Mouse (Mus musculus) heart, adult 11 months (tissue): ENCODE data around the gene Fnbp4.
A peak's percentile ranks its signal among the peaks of the same experiment; 100 is the strongest.

Source experiments
- DNase-seq: peaks from one replicate; pipeline ENCODE4 v3.0.0; 2022

The Fnbp4 gene

GRCm38 (mm10) chr2:90745053-90745678, at the start of gene Fnbp4:
Gene Fnbp4 (plus strand): TSS chr2:90745370.
- DNase-seq = peak; percentile 100

- DNase-seq = no peak
Observed at GRCm38 (mm10) chr2:90700943-90701342, 44.2 kb upstream of the Fnbp4 start.

GRCm38 (mm10) chr2:90708548-90708947, 36.6 kb upstream of the Fnbp4 start:
- DNase-seq = no peak

- DNase-seq = peak; percentile 75
Observed at GRCm38 (mm10) chr2:90715555-90716092, 29.5 kb upstream of the Fnbp4 start.

GRCm38 (mm10) chr2:90717366-90717765, 27.8 kb upstream of the Fnbp4 start:
- peak; percentile 66 for DNase-seq

- peak; percentile 64 for DNase-seq
Observed at GRCm38 (mm10) chr2:90717948-90718347, 27.2 kb upstream of the Fnbp4 start.

GRCm38 (mm10) chr2:90726818-90727217, 18.4 kb upstream of the Fnbp4 start:
- DNase-seq = peak; percentile 67

- peak; percentile 36 for DNase-seq
Observed at GRCm38 (mm10) chr2:90735326-90735725, 9.8 kb upstream of the Fnbp4 start.

- DNase-seq = no peak
Observed at GRCm38 (mm10) chr2:90738801-90739200, 6.4 kb upstream of the Fnbp4 start.

GRCm38 (mm10) chr2:90739327-90739726, 5.8 kb upstream of the Fnbp4 start:
- peak; percentile 68 for DNase-seq

GRCm38 (mm10) chr2:90739921-90740320, 5.2 kb upstream of the Fnbp4 start:
- DNase-seq = peak; percentile 55

- DNase-seq = peak; percentile 90
Observed at GRCm38 (mm10) chr2:90744285-90745052, 701 bp upstream of the Fnbp4 start.

- DNase-seq = no peak
Observed at GRCm38 (mm10) chr2:90745740-90746537, 769 bp downstream of the Fnbp4 start.

- DNase-seq = peak; percentile 86
Observed at GRCm38 (mm10) chr2:90746538-90746865, 1.3 kb downstream of the Fnbp4 start.

- DNase-seq = peak; percentile 90
Observed at GRCm38 (mm10) chr2:90747131-90747530, 2.0 kb downstream of the Fnbp4 start.

GRCm38 (mm10) chr2:90749676-90750459, 4.7 kb downstream of the Fnbp4 start:
- peak; percentile 89 for DNase-seq

- DNase-seq = peak; percentile 10
Observed at GRCm38 (mm10) chr2:90753565-90753964, 8.4 kb downstream of the Fnbp4 start.

GRCm38 (mm10) chr2:90754188-90754587, 9.0 kb downstream of the Fnbp4 start:
- peak; percentile 72 for DNase-seq

GRCm38 (mm10) chr2:90765123-90765522, 20.0 kb downstream of the Fnbp4 start:
- peak; percentile 44 for DNase-seq

GRCm38 (mm10) chr2:90781323-90781722, 36.2 kb downstream of the Fnbp4 start:
- DNase-seq = peak; percentile 53

GRCm38 (mm10) chr2:90781938-90782337, 36.8 kb downstream of the Fnbp4 start:
- peak; percentile 61 for DNase-seq

- peak; percentile 92 for DNase-seq
Observed at GRCm38 (mm10) chr2:90782458-90782857, 37.3 kb downstream of the Fnbp4 start, which contains the start of gene Agbl2. Gene Agbl2 (plus strand): TSS chr2:90782727.
